Mouse (Mus musculus): Measurements from ENCODE around the gene Heatr3.

DNA sequence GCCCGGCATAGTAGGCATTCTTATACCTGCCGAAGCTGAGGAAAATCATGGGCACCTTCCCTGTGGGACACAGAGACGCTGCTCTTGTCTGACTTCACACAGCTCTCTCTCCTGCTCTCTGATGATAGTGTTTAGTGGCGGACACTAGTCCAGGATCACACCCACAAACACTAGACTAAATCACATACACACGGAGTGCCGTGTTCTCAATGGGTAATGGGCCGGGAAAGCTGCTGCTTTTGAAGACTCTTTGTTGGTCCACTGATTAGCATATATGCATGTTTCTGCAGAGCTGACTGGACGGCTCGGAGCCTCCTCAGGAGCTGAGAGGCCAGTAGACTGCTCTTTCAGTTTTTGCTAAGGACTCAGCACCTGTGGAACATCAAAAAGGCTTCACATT lies 68.4 kb downstream of the Heatr3 start:
- TF ChIP-seq CTCF (IDR thresholded peaks at IDR 0.05), result no peak
- TF ChIP-seq EP300 (IDR thresholded peaks at IDR 0.05), result no peak

Data from lung, postnatal 0 days (tissue).